Mouse (Mus musculus): ENCODE data around the gene Igfbp5. TPM values are rescaled to one million over a fixed set of nuclear protein-coding genes. Genes with fewer than 3 reads are reported as not detected.

Igfbp5 gene
- polyA plus RNA-seq, 1 experiment from 2014 or later: 71.2 TPM

- Histone ChIP-seq H3K4me3 (ENCODE audit: low read depth, low read length) (no peak overlapping the region), H3K4me1 (ENCODE audit: control insufficient read depth, insufficient read depth, low read length) (no peaks in the 10 kb centered on the region), H3K27me3 (ENCODE audit: control insufficient read depth, insufficient read depth, low read length) (no peaks in the 10 kb centered on the region), H3K9ac (replicated peaks; ENCODE audit: low read length) (no peak overlapping the region), H3K9me3 (replicated peaks; ENCODE audit: control insufficient read depth, low read length) (no peaks in the 10 kb centered on the region), H3K36me3 (replicated peaks; ENCODE audit: control insufficient read depth, insufficient read depth, low read depth, low read length) (no peaks in the 10 kb centered on the region; the same call in 1 of the 2 replicates), H3K27ac (replicated peaks; ENCODE audit: low read depth, low read length) (no peak overlapping the region), H3K4me2 (ENCODE audit: low read depth, low read length) (no peak overlapping the region)
- 66% methylated on average over 5 of the region's 5 CpGs for WGBS
- ATAC-seq (replicated peaks; ENCODE audit: insufficient number of reproducible peaks, low FRiP score, low TSS enrichment, low read depth) (no peak), DNase-seq (ENCODE audit: low spot score) (no peak)
Observed at GRCm38 (mm10) chr1:72866417-72866816, 8.3 kb downstream of the Igfbp5 start.

- H3K4me1 ChIP-seq (ENCODE audit: control insufficient read depth, insufficient read depth, low read length): no peaks in the 10 kb centered on the region
- DNase-seq (ENCODE audit: low spot score): peak; percentile 86
- ATAC-seq (replicated peaks; ENCODE audit: insufficient number of reproducible peaks, low FRiP score, low TSS enrichment, low read depth): no peak; the same call in 1 of the 2 replicates
- no peaks in the 10 kb centered on the region for H3K9me3 ChIP-seq (replicated peaks; ENCODE audit: control insufficient read depth, low read length)
- H3K27me3 ChIP-seq (ENCODE audit: control insufficient read depth, insufficient read depth, low read length): no peaks in the 10 kb centered on the region
- 19% methylated on average over 6 of the region's 6 CpGs for WGBS
- H3K27ac ChIP-seq (replicated peaks; ENCODE audit: low read depth, low read length): no peak overlapping the region
- H3K4me3 ChIP-seq (ENCODE audit: low read depth, low read length): no peak overlapping the region
- no peak overlapping the region for H3K9ac ChIP-seq (replicated peaks; ENCODE audit: low read length)
- no peak overlapping the region for H3K4me2 ChIP-seq (ENCODE audit: low read depth, low read length)
- H3K36me3 ChIP-seq (replicated peaks; ENCODE audit: control insufficient read depth, insufficient read depth, low read depth, low read length): no peaks in the 10 kb centered on the region; the same call in 1 of the 2 replicates
Observed at GRCm38 (mm10) chr1:72865900-72866299, 8.8 kb downstream of the Igfbp5 start.

GRCm38 (mm10) chr1:72864272-72864671 lies 10.4 kb downstream of the Igfbp5 start:
- H3K36me3 ChIP-seq (replicated peaks; ENCODE audit: control insufficient read depth, insufficient read depth, low read depth, low read length): no peaks in the 10 kb centered on the region; the same call in 1 of the 2 replicates

GRCm38 (mm10) chr1:72863692-72864091 lies 11.0 kb downstream of the Igfbp5 start:
- Histone ChIP-seq H3K4me1 (ENCODE audit: control insufficient read depth, insufficient read depth, low read length) (no peaks in the 10 kb centered on the region), H3K9ac (replicated peaks; ENCODE audit: low read length) (no peak overlapping the region), H3K4me3 (ENCODE audit: low read depth, low read length) (no peak overlapping the region), H3K27ac (replicated peaks; ENCODE audit: low read depth, low read length) (no peak overlapping the region), H3K27me3 (ENCODE audit: control insufficient read depth, insufficient read depth, low read length) (no peaks in the 10 kb centered on the region), H3K4me2 (ENCODE audit: low read depth, low read length) (no peak overlapping the region), H3K9me3 (replicated peaks; ENCODE audit: control insufficient read depth, low read length) (no peaks in the 10 kb centered on the region), H3K36me3 (replicated peaks; ENCODE audit: control insufficient read depth, insufficient read depth, low read depth, low read length) (no peaks in the 10 kb centered on the region; the same call in 1 of the 2 replicates)
- 79% methylated on average over 8 of the region's 8 CpGs for WGBS
- DNase-seq (ENCODE audit: low spot score) (no peak), ATAC-seq (replicated peaks; ENCODE audit: insufficient number of reproducible peaks, low FRiP score, low TSS enrichment, low read depth) (no peak)

More at GRCm38 (mm10) chr1:72864272-72864671, 10.4 kb downstream of the Igfbp5 start:
- no peaks in the 10 kb centered on the region for H3K4me1 ChIP-seq (ENCODE audit: control insufficient read depth, insufficient read depth, low read length)
- DNase-seq (ENCODE audit: low spot score) (no peak), ATAC-seq (replicated peaks; ENCODE audit: insufficient number of reproducible peaks, low FRiP score, low TSS enrichment, low read depth) (no peak)
- H3K4me3 ChIP-seq (ENCODE audit: low read depth, low read length): no peak overlapping the region
- H3K9ac ChIP-seq (replicated peaks; ENCODE audit: low read length): no peak overlapping the region
- H3K27ac ChIP-seq (replicated peaks; ENCODE audit: low read depth, low read length): no peak overlapping the region
- no peak overlapping the region for H3K4me2 ChIP-seq (ENCODE audit: low read depth, low read length)
- H3K9me3 ChIP-seq (replicated peaks; ENCODE audit: control insufficient read depth, low read length): no peaks in the 10 kb centered on the region
- H3K27me3 ChIP-seq (ENCODE audit: control insufficient read depth, insufficient read depth, low read length): no peaks in the 10 kb centered on the region
- WGBS: 73% methylated on average over 3 of the region's 3 CpGs

- Histone ChIP-seq H3K9me3 (replicated peaks; ENCODE audit: control insufficient read depth, low read length) (no peaks in the 10 kb centered on the region), H3K4me1 (ENCODE audit: control insufficient read depth, insufficient read depth, low read length) (no peaks in the 10 kb centered on the region), H3K27me3 (ENCODE audit: control insufficient read depth, insufficient read depth, low read length) (no peaks in the 10 kb centered on the region), H3K9ac (replicated peaks; ENCODE audit: low read length) (no peak overlapping the region), H3K4me3 (ENCODE audit: low read depth, low read length) (no peak overlapping the region), H3K36me3 (replicated peaks; ENCODE audit: control insufficient read depth, insufficient read depth, low read depth, low read length) (no peaks in the 10 kb centered on the region; the same call in 1 of the 2 replicates), H3K4me2 (ENCODE audit: low read depth, low read length) (no peak overlapping the region), H3K27ac (replicated peaks; ENCODE audit: low read depth, low read length) (no peak overlapping the region)
- no peak for DNase-seq (ENCODE audit: low spot score)
- ATAC-seq (replicated peaks; ENCODE audit: insufficient number of reproducible peaks, low FRiP score, low TSS enrichment, low read depth): no peak
- 89% methylated on average over 21 of the region's 21 CpGs for WGBS
Observed at GRCm38 (mm10) chr1:72862248-72862647, 12.4 kb downstream of the Igfbp5 start.

- H3K4me3 ChIP-seq (ENCODE audit: low read depth, low read length): no peak overlapping the region
- no peaks in the 10 kb centered on the region for H3K27me3 ChIP-seq (ENCODE audit: control insufficient read depth, insufficient read depth, low read length)
- H3K4me1 ChIP-seq (ENCODE audit: control insufficient read depth, insufficient read depth, low read length): no peaks in the 10 kb centered on the region
- H3K9me3 ChIP-seq (replicated peaks; ENCODE audit: control insufficient read depth, low read length): no peaks in the 10 kb centered on the region
- WGBS: 69% methylated on average over 2 of the region's 2 CpGs
- H3K36me3 ChIP-seq (replicated peaks; ENCODE audit: control insufficient read depth, insufficient read depth, low read depth, low read length): no peaks in the 10 kb centered on the region; the same call in 1 of the 2 replicates
- ATAC-seq (replicated peaks; ENCODE audit: insufficient number of reproducible peaks, low FRiP score, low TSS enrichment, low read depth) (no peak), DNase-seq (ENCODE audit: low spot score) (no peak)
- no peak overlapping the region for H3K4me2 ChIP-seq (ENCODE audit: low read depth, low read length)
- H3K9ac ChIP-seq (replicated peaks; ENCODE audit: low read length): no peak overlapping the region
- no peak overlapping the region for H3K27ac ChIP-seq (replicated peaks; ENCODE audit: low read depth, low read length)
Observed at GRCm38 (mm10) chr1:72861702-72862101, 13.0 kb downstream of the Igfbp5 start.

GRCm38 (mm10) chr1:72860502-72860901 lies 14.2 kb downstream of the Igfbp5 start:
- no peak overlapping the region for H3K4me3 ChIP-seq (ENCODE audit: low read depth, low read length)
- no peak overlapping the region for H3K9ac ChIP-seq (replicated peaks; ENCODE audit: low read length)
- no peaks in the 10 kb centered on the region for H3K27me3 ChIP-seq (ENCODE audit: control insufficient read depth, insufficient read depth, low read length)
- ATAC-seq (replicated peaks; ENCODE audit: insufficient number of reproducible peaks, low FRiP score, low TSS enrichment, low read depth) (no peak), DNase-seq (ENCODE audit: low spot score) (no peak)
- H3K27ac ChIP-seq (replicated peaks; ENCODE audit: low read depth, low read length): no peak overlapping the region
- H3K4me1 ChIP-seq (ENCODE audit: control insufficient read depth, insufficient read depth, low read length): no peaks in the 10 kb centered on the region
- H3K36me3 ChIP-seq (replicated peaks; ENCODE audit: control insufficient read depth, insufficient read depth, low read depth, low read length): no peaks in the 10 kb centered on the region; the same call in 1 of the 2 replicates
- WGBS: 86% methylated on average over 2 of the region's 2 CpGs
- H3K9me3 ChIP-seq (replicated peaks; ENCODE audit: control insufficient read depth, low read length): no peaks in the 10 kb centered on the region
- no peak overlapping the region for H3K4me2 ChIP-seq (ENCODE audit: low read depth, low read length)

GRCm38 (mm10) chr1:72859963-72860362 lies 14.7 kb downstream of the Igfbp5 start:
- 90% methylated on average over 9 of the region's 9 CpGs for WGBS
- DNase-seq (ENCODE audit: low spot score) (no peak), ATAC-seq (replicated peaks; ENCODE audit: insufficient number of reproducible peaks, low FRiP score, low TSS enrichment, low read depth) (no peak)
- Histone ChIP-seq H3K27ac (replicated peaks; ENCODE audit: low read depth, low read length) (no peak overlapping the region), H3K27me3 (ENCODE audit: control insufficient read depth, insufficient read depth, low read length) (no peaks in the 10 kb centered on the region), H3K9me3 (replicated peaks; ENCODE audit: control insufficient read depth, low read length) (no peaks in the 10 kb centered on the region), H3K36me3 (replicated peaks; ENCODE audit: control insufficient read depth, insufficient read depth, low read depth, low read length) (no peaks in the 10 kb centered on the region; the same call in 1 of the 2 replicates), H3K4me2 (ENCODE audit: low read depth, low read length) (no peak overlapping the region), H3K9ac (replicated peaks; ENCODE audit: low read length) (no peak overlapping the region), H3K4me1 (ENCODE audit: control insufficient read depth, insufficient read depth, low read length) (no peaks in the 10 kb centered on the region), H3K4me3 (ENCODE audit: low read depth, low read length) (no peak overlapping the region)

Data from embryonic facial prominence, embryonic 11.5 days (tissue).